Mouse (Mus musculus): ENCODE data around the gene Col25a1. TPM values are rescaled to one million over a fixed set of nuclear protein-coding genes. Genes with fewer than 3 reads are reported as not detected.

The Col25a1 gene
- polyA plus RNA-seq, 1 experiment from 2014 or later: 4.2 TPM

GRCm38 (mm10) chr3:130523019-130523418 is 391.7 kb downstream of the Col25a1 start:
- WGBS: 87% methylated on average over 7 of the region's 7 CpGs
- H3K4me2 ChIP-seq: no peak overlapping the region
- no peaks in the 10 kb centered on the region for H3K9me3 ChIP-seq
- ATAC-seq (ENCODE audit: low FRiP score): no peak
- no peaks in the 10 kb centered on the region for H3K36me3 ChIP-seq (replicated peaks)
- no peaks in the 10 kb centered on the region for H3K27me3 ChIP-seq
- H3K4me3 ChIP-seq (replicated peaks): no peak overlapping the region
- no peak overlapping the region for H3K9ac ChIP-seq
- H3K27ac ChIP-seq: no peak overlapping the region
- peaks cover 9% of the 10 kb centered on the region; the same call in 1 of the 2 replicates for H3K4me1 ChIP-seq

- ATAC-seq (ENCODE audit: low FRiP score): no peak
- Histone ChIP-seq H3K9ac (no peak overlapping the region), H3K4me2 (no peak overlapping the region), H3K27ac (no peak overlapping the region), H3K4me1 (no peaks in the 10 kb centered on the region), H3K9me3 (no peaks in the 10 kb centered on the region), H3K4me3 (replicated peaks) (no peak overlapping the region), H3K36me3 (replicated peaks) (no peaks in the 10 kb centered on the region), H3K27me3 (no peaks in the 10 kb centered on the region)
- whole genome bisulfite sequencing: 82% methylated on average over 16 of the region's 16 CpGs
Measured at GRCm38 (mm10) chr3:130524367-130525137, 393.3 kb downstream of the Col25a1 start.

- Histone ChIP-seq H3K9ac (no peak overlapping the region), H3K4me2 (no peak overlapping the region), H3K36me3 (replicated peaks) (no peaks in the 10 kb centered on the region), H3K27ac (no peak overlapping the region), H3K4me3 (replicated peaks) (no peak overlapping the region), H3K27me3 (no peaks in the 10 kb centered on the region), H3K4me1 (no peaks in the 10 kb centered on the region), H3K9me3 (no peaks in the 10 kb centered on the region)
- WGBS: 92% methylated on average over 9 of the region's 9 CpGs
- no peak for ATAC-seq (ENCODE audit: low FRiP score)
Measured at GRCm38 (mm10) chr3:130535021-130535420, 403.7 kb downstream of the Col25a1 start.

GRCm38 (mm10) chr3:130541541-130541940 is 410.2 kb downstream of the Col25a1 start:
- no peaks in the 10 kb centered on the region for H3K27me3 ChIP-seq
- H3K4me1 ChIP-seq: no peaks in the 10 kb centered on the region
- ATAC-seq (ENCODE audit: low FRiP score): no peak
- WGBS: 66% methylated on average over 1 of the region's 1 CpGs
- H3K9ac ChIP-seq: no peak overlapping the region
- no peak overlapping the region for H3K4me3 ChIP-seq (replicated peaks)
- H3K9me3 ChIP-seq: no peaks in the 10 kb centered on the region
- H3K36me3 ChIP-seq (replicated peaks): no peaks in the 10 kb centered on the region
- no peak overlapping the region for H3K27ac ChIP-seq
- H3K4me2 ChIP-seq: no peak overlapping the region

GRCm38 (mm10) chr3:130545995-130546394 is 414.7 kb downstream of the Col25a1 start:
- ATAC-seq (ENCODE audit: low FRiP score): no peak

GRCm38 (mm10) chr3:130549066-130549465 is 417.8 kb downstream of the Col25a1 start:
- Histone ChIP-seq H3K4me3 (replicated peaks) (no peak overlapping the region), H3K36me3 (replicated peaks) (no peaks in the 10 kb centered on the region), H3K9ac (no peak overlapping the region), H3K9me3 (no peaks in the 10 kb centered on the region), H3K27ac (no peak overlapping the region), H3K4me2 (no peak overlapping the region), H3K4me1 (no peaks in the 10 kb centered on the region), H3K27me3 (no peaks in the 10 kb centered on the region)
- no peak for ATAC-seq (ENCODE audit: low FRiP score)
- WGBS: 82% methylated on average over 7 of the region's 7 CpGs

More at GRCm38 (mm10) chr3:130545995-130546394, 414.7 kb downstream of the Col25a1 start:
- no peaks in the 10 kb centered on the region for H3K36me3 ChIP-seq (replicated peaks)
- H3K4me3 ChIP-seq (replicated peaks): no peak overlapping the region
- H3K9ac ChIP-seq: no peak overlapping the region
- H3K9me3 ChIP-seq: no peaks in the 10 kb centered on the region
- H3K27ac ChIP-seq: no peak overlapping the region
- whole genome bisulfite sequencing: 71% methylated on average over 3 of the region's 3 CpGs
- no peaks in the 10 kb centered on the region for H3K27me3 ChIP-seq
- no peaks in the 10 kb centered on the region for H3K4me1 ChIP-seq
- no peak overlapping the region for H3K4me2 ChIP-seq

GRCm38 (mm10) chr3:130556263-130556662 is 425.0 kb downstream of the Col25a1 start:
- Histone ChIP-seq H3K4me3 (replicated peaks) (no peak overlapping the region), H3K27ac (no peak overlapping the region), H3K36me3 (replicated peaks) (no peaks in the 10 kb centered on the region), H3K4me1 (no peaks in the 10 kb centered on the region), H3K27me3 (no peaks in the 10 kb centered on the region), H3K9me3 (no peaks in the 10 kb centered on the region), H3K4me2 (no peak overlapping the region), H3K9ac (no peak overlapping the region)
- ATAC-seq (ENCODE audit: low FRiP score): no peak
- 63% methylated on average over 1 of the region's 1 CpGs for WGBS

GRCm38 (mm10) chr3:130565586-130565985 is 434.3 kb downstream of the Col25a1 start:
- Histone ChIP-seq H3K27ac (no peak overlapping the region), H3K9ac (no peak overlapping the region), H3K4me3 (replicated peaks) (no peak overlapping the region), H3K4me1 (no peaks in the 10 kb centered on the region), H3K4me2 (no peak overlapping the region), H3K27me3 (no peaks in the 10 kb centered on the region), H3K36me3 (replicated peaks) (no peaks in the 10 kb centered on the region), H3K9me3 (no peaks in the 10 kb centered on the region)
- 92% methylated on average over 6 of the region's 6 CpGs for WGBS
- no peak for ATAC-seq (ENCODE audit: low FRiP score)

GRCm38 (mm10) chr3:130568331-130569095 is 437.2 kb downstream of the Col25a1 start:
- Histone ChIP-seq H3K4me3 (replicated peaks) (no peak overlapping the region), H3K36me3 (replicated peaks) (no peaks in the 10 kb centered on the region), H3K4me1 (no peaks in the 10 kb centered on the region), H3K9me3 (no peaks in the 10 kb centered on the region), H3K27me3 (no peaks in the 10 kb centered on the region), H3K9ac (no peak overlapping the region), H3K4me2 (no peak overlapping the region), H3K27ac (no peak overlapping the region)
- no peak for ATAC-seq (ENCODE audit: low FRiP score)
- 87% methylated on average over 16 of the region's 16 CpGs for WGBS

GRCm38 (mm10) chr3:130573243-130573642 is 441.9 kb downstream of the Col25a1 start:
- Histone ChIP-seq H3K27me3 (no peaks in the 10 kb centered on the region), H3K9ac (no peak overlapping the region), H3K4me1 (no peaks in the 10 kb centered on the region), H3K36me3 (replicated peaks) (no peaks in the 10 kb centered on the region), H3K27ac (no peak overlapping the region), H3K9me3 (no peaks in the 10 kb centered on the region), H3K4me2 (no peak overlapping the region), H3K4me3 (replicated peaks) (no peak overlapping the region)
- ATAC-seq (ENCODE audit: low FRiP score): no peak
- 76% methylated on average over 5 of the region's 5 CpGs for WGBS

- 25% methylated on average over 5 of the region's 5 CpGs for WGBS
- Histone ChIP-seq H3K36me3 (replicated peaks) (no peaks in the 10 kb centered on the region), H3K27ac (no peak overlapping the region), H3K4me1 (no peaks in the 10 kb centered on the region), H3K4me3 (replicated peaks) (no peak overlapping the region), H3K4me2 (no peak overlapping the region), H3K9me3 (no peaks in the 10 kb centered on the region), H3K9ac (no peak overlapping the region), H3K27me3 (no peaks in the 10 kb centered on the region)
- no peak for ATAC-seq (ENCODE audit: low FRiP score)
Measured at GRCm38 (mm10) chr3:130574652-130575051, 443.4 kb downstream of the Col25a1 start.

- Histone ChIP-seq H3K4me1 (no peaks in the 10 kb centered on the region), H3K4me2 (no peak overlapping the region)
- WGBS: 68% methylated on average over 6 of the region's 6 CpGs
Measured at GRCm38 (mm10) chr3:130576683-130577082, 445.4 kb downstream of the Col25a1 start.

More at GRCm38 (mm10) chr3:130576683-130577082, 445.4 kb downstream of the Col25a1 start:
- H3K9ac ChIP-seq: no peak overlapping the region
- no peak overlapping the region for H3K27ac ChIP-seq
- no peaks in the 10 kb centered on the region for H3K27me3 ChIP-seq
- no peaks in the 10 kb centered on the region for H3K9me3 ChIP-seq
- no peaks in the 10 kb centered on the region for H3K36me3 ChIP-seq (replicated peaks)
- no peak for ATAC-seq (ENCODE audit: low FRiP score)
- H3K4me3 ChIP-seq (replicated peaks): no peak overlapping the region
